Mouse (Mus musculus): ENCODE results near the gene Trmt112.

DNA sequence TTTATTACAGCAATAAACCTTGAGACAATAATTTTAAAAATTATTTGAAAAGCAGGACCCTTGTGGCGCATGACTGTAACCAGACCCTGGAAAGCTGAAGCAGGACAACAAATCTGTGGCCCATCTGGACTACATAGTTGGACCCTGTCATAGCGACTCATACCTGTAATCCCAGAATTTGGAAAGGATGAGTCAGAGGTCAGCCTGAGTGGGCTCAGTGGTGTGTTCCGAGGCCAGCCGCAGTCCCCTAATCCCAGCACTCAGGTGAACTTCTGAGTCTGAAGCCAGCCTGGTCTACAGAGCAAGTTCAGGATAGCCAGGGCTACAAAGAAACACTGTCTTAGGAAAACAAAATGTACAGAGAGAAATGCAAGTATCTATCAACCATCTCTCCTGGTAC lies 48.0 kb upstream of the Trmt112 start:
- TF ChIP-seq ZNF384 (IDR thresholded peaks at IDR 0.05; ENCODE audit: low read depth, low read length): no peak
- TF ChIP-seq MAFK (IDR thresholded peaks at IDR 0.05; ENCODE audit: insufficient read depth, low read depth, low read length): no peak
- TF ChIP-seq HCFC1 (IDR thresholded peaks at IDR 0.05; ENCODE audit: borderline replicate concordance, insufficient read depth, low read length): no peak
- TF ChIP-seq CHD2 (IDR thresholded peaks at IDR 0.05; ENCODE audit: low read depth, low read length): no peak
